Mouse (Mus musculus) lung, postnatal 25 days (tissue): ENCODE data around the gene Odaph.
A peak's percentile ranks its signal among the peaks of the same experiment; 100 is the strongest.
"Not testable (repeated sequence)": the region's sequence is repeated elsewhere in the genome, so short reads cannot be mapped to it uniquely, and the experiment has no call there.

ENCODE experiments used
- DNase-seq: peaks from one replicate; pipeline ENCODE4 v3.0.0; 2022; ENCODE audit warnings: low spot score

The Odaph gene

DNA sequence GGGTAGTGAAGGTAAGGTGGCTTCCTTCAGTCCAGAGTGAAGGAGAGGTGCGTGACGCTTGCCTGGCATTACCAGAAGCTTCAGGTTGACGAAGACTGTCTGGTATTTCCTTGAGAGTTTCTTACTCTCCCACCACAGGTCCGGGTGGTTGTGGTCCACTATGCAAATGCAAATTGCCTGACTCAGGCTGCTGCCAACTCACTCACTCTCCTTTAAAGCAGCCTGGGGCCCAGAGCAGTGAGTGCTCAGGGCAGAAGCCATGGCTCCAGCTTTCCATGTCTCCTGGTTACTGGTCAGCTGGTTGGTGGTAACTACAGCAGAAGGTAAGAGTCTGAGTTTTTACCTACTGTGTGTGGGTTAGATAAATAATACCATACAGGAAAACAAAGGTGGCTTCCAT lies at the start of gene Odaph:
TSS of gene Odaph (plus strand) at position 240 of the 400 bp plus-strand sequence.
- no peak for DNase-seq

- DNase-seq = not testable (repeated sequence)
Measured at GRCm38 (mm10) chr5:91945609-91946008, 41.7 kb upstream of the Odaph start.

DNA sequence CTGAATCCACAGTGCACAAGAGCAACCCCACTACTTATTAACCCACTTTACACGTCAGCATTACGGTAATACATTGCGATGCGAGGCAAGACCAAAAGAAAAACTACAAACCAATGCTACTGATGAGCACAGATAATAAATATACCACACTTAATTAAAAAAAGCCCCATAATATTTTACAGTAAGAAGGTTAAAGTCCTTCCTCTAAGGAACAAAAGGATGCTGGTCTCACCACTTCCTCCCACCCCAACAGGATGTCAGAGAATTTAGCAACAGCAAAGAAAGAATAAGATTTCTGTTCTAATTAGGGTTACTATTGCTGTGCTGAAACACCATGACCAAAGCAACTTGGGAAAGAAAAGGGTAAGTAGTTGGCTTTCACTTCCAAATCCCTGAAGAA lies 40.3 kb upstream of the Odaph start:
- DNase-seq = no peak

- no peak for DNase-seq
Measured at GRCm38 (mm10) chr5:91949441-91949840, 37.8 kb upstream of the Odaph start.

DNA sequence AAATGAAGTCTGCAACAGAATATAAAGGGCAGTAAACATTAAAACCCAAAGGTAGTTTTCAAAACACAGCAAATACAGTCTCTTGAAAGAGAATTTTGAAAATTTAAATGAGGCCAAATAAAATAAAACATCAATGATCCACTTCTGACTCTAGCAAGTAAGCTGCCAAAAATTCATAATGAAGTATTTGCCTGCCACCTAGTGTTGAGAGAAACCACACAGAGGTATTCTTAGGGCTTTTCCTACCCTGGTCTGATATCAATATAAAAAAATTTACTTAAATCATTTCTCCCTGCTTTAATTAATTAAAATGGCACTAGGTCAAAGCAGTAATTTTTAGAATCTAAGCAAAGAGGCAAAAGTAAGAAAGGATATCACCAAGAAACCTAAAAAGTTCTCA lies 35.9 kb upstream of the Odaph start:
- no peak for DNase-seq

DNA sequence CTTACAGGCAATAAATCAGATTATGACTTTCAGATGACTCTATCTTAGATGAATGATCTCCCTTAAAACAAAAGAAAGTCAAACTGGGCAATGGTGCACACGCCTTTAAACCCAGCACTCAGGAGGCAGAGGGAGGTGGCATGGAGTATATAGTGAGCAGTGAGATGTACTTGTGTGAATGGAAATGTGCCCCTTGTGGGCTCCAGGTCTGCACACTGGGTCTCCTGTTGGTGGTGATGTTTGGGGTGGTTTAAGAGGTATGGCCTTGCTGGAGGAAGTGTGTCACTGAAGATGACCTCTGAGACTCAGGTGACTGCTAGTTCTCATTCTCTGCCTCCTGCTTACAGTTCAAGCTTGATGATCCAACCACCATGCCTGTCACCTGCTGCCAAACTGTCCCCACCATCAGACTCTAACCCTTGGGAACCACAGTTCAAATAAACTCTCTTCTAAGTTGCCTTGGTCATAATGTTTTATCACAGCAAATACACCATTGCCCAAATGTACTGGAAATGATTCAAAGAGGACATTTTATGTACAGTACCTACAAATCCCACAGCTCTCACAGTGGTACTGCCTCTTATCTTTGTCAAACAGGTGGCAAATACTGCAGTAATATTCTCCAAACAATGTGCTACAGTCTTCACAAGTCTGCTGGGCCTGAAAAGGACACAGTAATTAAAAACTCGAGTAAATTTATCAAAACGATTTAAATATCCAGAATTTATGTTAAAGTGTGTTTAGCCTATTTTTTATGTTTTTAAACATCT lies 30.1 kb upstream of the Odaph start:
- DNase-seq = no peak

DNA sequence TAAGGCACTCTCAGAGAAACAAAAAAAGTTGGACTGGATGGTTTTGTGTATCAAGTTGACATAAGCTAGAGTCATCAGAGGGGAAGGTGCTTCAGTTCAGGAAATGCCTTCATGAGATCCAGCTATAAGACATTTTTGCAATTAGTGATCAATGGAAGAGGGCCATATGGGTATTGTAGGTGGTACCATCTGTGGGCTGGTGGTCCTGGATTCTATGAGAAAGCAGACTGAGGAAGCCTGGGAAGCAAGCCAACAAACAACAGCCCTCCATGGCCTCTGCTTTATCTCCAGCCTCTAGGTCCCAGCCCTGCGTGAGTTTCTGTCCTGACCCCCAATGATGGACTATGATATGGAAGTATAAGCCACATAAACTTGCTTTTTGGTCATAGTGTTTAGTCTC lies 28.2 kb upstream of the Odaph start:
- no peak for DNase-seq

DNA sequence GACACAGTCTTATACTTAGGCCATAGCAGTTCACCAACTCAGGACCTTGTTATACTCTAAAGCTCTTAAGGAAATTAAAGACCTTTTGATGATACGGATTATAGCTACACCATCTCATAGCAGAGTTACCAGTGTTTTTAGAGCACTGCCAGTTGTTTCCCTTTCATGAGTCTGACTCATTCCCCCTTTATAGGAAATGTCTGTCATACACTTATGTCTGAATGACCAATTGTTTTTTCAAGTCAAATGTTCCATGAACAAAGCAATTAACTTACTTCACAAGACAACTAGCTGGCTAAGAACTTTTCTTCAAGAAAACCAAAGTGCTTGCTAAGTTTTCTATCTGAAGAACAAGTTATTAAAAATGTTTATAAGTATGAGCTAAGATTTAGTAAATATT lies 27.3 kb upstream of the Odaph start:
- no peak for DNase-seq

GRCm38 (mm10) chr5:91960606-91961254 lies 26.5 kb upstream of the Odaph start:
- peak; percentile 72 for DNase-seq

DNA sequence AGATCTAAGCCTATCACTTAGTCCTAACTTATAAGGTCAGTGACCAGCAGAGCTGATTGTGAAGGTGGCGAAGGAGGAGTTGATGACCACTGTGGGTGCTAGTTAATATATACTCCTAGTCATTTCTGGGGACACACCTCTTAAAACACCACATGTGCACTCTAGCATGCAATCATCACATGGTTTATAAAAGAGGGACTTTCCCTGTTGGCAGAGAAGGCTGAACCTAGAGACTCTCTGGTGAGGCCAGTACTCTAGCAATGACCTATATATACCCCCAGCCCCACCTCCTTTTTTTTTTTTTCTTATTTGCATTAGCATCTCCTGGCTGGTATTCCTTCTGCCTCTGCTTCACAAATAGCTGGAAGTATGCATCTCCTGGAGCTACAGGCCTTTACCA lies 25.9 kb upstream of the Odaph start:
- peak; percentile 21 for DNase-seq

- DNase-seq = peak; percentile 83
Measured at GRCm38 (mm10) chr5:91962259-91962638, 25.0 kb upstream of the Odaph start.

DNA sequence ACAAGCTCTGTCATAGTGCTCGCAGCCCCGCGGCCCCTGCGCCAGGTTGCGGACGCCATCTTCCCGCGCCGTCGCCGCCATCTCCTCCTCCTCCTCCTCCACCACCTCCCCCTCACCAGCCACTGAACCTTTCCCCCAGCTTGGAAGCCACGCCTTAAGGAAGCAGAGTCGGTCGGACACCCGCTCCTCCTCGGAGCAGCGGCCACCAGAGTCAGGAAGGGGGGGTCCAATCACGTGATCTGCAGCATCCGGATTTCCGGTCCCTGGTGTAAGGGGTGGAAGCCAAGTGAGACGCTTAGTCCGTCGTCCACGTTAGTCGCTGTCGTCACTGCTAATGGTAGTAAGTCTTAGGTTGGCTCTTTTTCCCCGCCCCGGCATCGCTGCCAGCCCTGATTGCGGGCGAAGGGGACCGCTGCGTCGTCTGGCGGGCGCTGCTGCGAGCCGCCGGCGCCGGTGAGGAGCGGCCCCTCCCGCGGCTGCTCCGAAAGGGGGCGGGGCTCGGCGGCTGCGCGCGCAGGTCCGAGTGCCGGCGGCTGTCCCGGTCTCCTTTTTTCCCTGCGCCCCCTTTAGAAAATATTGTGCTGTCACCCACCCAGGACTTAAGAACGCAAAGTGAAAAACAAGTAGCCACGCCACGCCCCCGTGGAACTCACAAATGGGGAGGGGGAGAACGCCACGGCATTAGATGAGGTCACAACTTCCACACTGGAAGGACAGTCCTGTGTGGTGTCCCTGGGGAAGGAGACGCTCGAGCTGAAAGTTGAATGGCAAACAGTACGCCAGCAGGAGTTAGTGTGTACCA lies 24.4 kb upstream of the Odaph start, which contains the start of gene Rchy1:
TSS of gene Rchy1 (minus strand) at position 430 of the 802 bp plus-strand sequence.
- peak; percentile 97 for DNase-seq

DNA sequence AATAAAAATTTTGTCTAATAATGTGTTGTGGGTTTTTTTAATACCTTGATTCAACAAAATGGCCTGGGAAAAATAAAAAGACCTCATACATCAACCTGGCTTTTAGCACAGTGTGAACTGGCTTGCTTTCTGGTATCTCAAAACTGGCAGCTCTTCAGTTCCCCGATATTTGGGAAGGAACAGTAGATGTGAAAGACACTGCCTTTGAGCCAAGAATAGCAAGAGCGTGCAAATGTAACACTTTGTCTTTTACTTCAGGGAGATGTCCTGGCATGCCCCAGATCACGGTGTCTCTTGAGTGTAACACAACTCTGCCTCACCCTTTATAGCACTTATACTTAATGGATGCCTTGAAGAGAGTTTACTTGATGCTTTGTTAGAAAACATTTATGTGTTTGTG lies 15.2 kb upstream of the Odaph start:
- no peak for DNase-seq

- no peak for DNase-seq
Measured at GRCm38 (mm10) chr5:91974002-91974401, 13.3 kb upstream of the Odaph start.

- no peak for DNase-seq
Measured at GRCm38 (mm10) chr5:91975758-91976157, 11.5 kb upstream of the Odaph start.

DNA sequence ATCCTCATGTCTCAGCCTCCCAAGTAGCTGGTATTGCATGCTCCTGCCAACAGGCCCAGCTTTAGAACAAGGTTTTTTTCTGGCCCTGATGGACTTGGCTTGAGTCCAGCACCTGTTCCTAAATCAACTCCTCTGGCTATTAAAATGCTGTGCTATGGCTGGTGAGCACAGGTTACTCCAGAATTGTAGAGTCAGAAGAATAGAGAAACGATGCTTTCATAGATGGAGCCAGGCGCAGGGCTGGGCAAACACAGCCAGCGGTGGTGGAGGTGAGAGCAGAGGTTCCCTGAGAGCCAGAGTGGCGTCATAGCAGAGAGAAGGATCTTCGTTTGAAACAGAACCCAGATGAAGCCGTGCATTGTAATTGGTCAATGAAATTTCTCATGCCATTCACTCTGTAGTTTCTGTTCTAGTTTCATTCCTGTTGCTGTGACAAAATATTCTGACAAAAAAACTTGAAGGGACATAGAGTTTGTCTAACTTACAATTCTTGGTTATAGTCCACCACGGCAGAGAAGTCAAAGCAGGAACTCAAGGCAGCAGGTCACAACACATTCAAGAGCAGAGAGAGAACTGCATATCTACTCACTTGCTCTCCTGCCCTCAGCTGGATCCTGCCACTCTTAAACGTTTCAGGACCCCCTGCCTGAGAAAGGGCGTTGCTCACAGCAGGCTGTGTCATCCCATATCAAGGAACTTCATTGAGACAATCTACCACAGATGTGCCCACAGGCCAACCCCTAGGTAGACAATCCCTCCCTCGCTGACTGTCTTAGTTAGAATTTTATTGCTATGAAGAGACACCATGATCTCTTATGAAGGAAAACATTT lies 10.5 kb upstream of the Odaph start:
- DNase-seq = no peak

DNA sequence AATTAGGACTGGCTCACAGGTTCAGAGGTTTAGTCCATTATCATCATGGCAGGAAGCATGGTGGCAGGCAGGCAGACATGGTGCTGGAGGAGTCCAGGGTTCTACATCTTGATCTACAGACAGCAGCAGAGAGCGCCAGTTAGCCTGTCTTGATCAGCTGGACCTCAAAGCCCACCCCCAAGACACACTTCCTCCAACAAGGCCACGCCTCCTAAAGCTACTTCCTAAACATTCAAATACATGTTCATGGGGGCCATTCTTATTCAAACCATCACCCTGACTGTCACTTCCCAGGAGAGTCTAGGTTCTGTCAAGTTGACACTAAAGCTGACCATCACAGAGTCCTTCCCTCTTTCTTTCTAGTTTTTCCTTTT lies 9.9 kb upstream of the Odaph start:
- DNase-seq = no peak

DNA sequence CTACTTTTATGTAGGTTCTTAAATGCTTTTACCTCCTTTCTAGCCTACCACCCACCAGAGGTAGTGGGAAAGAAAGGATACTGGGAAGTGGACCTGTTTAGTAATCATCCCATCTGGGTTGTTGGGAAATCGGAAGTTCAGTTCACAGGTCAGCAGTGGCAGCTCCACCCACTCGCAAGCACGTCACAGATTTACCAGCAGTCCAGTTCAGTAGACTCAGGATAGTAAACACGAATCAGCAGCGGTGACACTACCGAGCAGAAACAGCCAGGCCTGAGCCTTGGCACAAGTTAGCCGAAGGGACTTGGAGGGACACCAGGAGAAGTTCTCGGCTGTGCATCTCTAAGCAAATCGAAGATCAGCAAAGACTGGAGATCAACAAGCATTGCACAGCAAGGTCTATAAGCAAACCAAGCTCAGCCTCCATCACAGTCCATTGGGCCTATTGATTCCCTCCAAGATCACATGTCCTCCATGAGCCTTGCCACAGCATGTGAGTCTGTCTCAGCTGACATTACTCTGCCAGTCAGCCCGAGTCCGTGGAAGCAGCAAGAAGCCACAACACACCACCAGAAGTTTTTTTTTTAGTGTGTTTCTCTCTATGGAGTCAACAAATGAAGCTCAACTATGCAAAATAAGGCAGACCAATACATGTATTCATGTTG lies 6.0 kb upstream of the Odaph start:
- DNase-seq = no peak

DNA sequence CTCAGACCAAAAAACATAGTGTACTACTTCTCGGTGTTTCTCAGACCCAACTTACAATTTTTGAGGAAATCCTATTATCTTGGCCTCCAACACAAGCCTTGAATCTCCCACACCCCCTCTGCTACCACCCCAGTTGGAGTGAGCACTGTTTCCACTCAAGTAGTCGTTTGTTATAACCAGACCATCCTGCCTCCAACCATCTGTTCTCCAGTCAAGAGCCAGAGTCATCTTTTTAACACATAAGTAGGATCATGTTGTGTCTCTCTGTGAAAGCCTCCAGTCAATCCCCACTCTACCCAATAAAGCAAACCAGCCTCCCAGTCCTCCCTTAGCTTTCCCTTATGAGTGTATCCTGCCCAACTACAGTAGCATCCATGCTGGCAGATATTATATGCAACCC lies 3.8 kb upstream of the Odaph start:
- DNase-seq = no peak

DNA sequence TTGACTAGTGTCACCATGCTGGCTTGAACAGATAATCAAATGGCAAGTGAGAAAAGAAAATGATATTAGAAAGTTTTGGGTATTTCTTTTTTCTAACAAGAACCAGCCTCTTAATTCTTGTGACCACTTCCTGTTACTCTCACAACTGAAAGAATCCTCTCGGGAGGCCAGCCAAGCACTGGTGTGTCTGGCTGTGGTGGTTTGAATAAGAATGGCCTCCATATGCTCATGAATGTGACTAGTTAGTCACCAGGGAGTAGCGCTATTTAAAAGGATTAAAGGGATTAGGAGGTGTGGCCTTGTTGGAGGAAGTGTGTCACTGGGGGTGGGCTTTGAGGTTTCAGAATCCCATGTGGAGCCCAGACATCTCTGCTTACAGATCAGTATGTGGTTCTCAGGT lies 1.6 kb upstream of the Odaph start:
- no peak for DNase-seq

DNA sequence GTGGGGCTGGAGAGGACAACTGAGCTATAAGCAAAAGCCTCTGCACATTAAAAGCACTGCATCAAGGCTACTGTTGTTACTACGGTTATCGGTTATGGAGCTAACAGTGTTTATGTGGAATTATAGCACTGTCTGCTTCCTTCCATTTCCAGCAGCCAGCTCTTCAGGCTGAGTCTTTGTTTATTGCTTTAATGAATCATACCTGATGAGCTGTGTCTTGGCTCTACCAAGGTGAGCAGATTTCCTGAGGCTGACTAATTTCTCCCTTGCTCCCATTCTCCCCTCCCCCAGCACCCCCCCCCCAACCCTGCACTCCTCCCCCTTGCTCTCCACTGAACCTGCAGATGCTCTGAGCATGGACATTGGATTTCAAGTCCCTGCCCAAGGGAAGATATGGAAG lies 524 bp downstream of the Odaph start:
- no peak for DNase-seq

DNA sequence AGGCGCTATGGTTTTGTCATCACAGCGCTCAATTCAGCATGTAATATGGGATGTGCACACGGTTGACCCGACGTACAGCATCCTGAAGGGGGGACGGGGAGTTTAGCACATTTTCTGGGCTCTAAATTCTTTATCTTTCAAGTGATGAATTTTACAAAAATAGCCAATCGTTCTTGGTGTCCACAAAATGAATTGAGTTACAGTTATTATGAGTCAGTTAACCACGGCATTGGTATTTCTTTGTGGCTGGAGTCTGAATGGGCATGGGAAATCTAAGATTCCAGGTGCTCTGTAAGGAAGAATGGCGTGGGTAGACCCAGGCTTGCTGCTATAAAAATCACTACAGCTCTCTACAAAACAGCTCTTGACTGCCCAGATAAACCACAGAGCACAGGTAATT lies 2.0 kb downstream of the Odaph start:
- no peak for DNase-seq
